Mouse (Mus musculus) limb, embryonic 14.5 days (tissue): ENCODE results near the gene Elane. TPM values are rescaled to one million over a fixed set of nuclear protein-coding genes. Genes with fewer than 3 reads are reported as not detected.

Experiments
- ATAC-seq: fragments of 200-750 bp; cut with Nextera tagmentation; 2 replicates; pipeline ENCODE4 v1.8.0; 2017; ENCODE audit warnings: low read depth, moderate number of reproducible peaks, moderate TSS enrichment; ENCODE audit not compliant: low FRiP score
- DNase-seq: peaks from one replicate; pipeline ENCODE4 v3.0.0-alpha.2; 2015; ENCODE audit warnings: low spot score
- H3K27ac ChIP-seq: fragments of 300-500 bp; sonication (generic); replicated peaks from 2 replicates; pipeline ENCODE4 v1.5.1; 2014; ENCODE audit warnings: low read depth, mild to moderate bottlenecking, low read length, moderate library complexity, mixed read lengths
- H3K27me3 ChIP-seq: fragments of 300-500 bp; sonication (generic); 2 replicates; pipeline ENCODE4 v1.6.1; 2014; ENCODE audit warnings: low read length, mixed read lengths; ENCODE audit not compliant: control insufficient read depth, insufficient read depth
- H3K36me3 ChIP-seq: fragments of 300-500 bp; sonication (generic); 2 replicates; pipeline ENCODE4 v1.6.1; 2014; ENCODE audit warnings: mild to moderate bottlenecking, low read length, moderate library complexity, mixed read lengths; ENCODE audit not compliant: control insufficient read depth, insufficient read depth
- H3K4me1 ChIP-seq: fragments of 300-500 bp; sonication (generic); 2 replicates; pipeline ENCODE4 v1.6.1; 2014; ENCODE audit warnings: antibody characterized with exemption, low read length, mixed read lengths; ENCODE audit not compliant: control insufficient read depth, insufficient read depth
- H3K4me2 ChIP-seq: fragments of 300-500 bp; sonication (generic); replicated peaks from 2 replicates; pipeline ENCODE4 v1.6.1; 2014; ENCODE audit warnings: low read depth, mild to moderate bottlenecking, low read length, moderate library complexity; ENCODE audit not compliant: severe bottlenecking
- H3K4me3 ChIP-seq: fragments of 300-500 bp; sonication (generic); replicated peaks from 2 replicates; pipeline ENCODE4 v1.5.1; 2014; ENCODE audit warnings: low read length
- H3K9ac ChIP-seq: fragments of 300-500 bp; sonication (generic); 2 replicates; pipeline ENCODE4 v1.6.1; 2014; ENCODE audit warnings: mild to moderate bottlenecking, low read depth, low read length, moderate library complexity; ENCODE audit not compliant: severe bottlenecking
- H3K9me3 ChIP-seq: fragments of 300-500 bp; sonication (generic); 2 replicates; pipeline ENCODE4 v1.6.1; 2016; ENCODE audit warnings: low read length; ENCODE audit not compliant: control insufficient read depth
- POLR2A ChIP-seq: fragments of 200-500 bp; IDR thresholded peaks from 2 replicates; pipeline ENCODE4 v1.8.0; 2012; ENCODE audit warnings: inconsistent platforms, mild to moderate bottlenecking, moderate library complexity, borderline replicate concordance; ENCODE audit not compliant: insufficient read depth, insufficient read length; ENCODE audit errors: extremely low read depth
- WGBS: fragments of 180-500 bp; shearing (Covaris S2); extraction: QIAGEN DNeasy Blood & Tissue Kit; methylation state at CpG from one replicate; pipeline ENCODE4 v1.1.7; 2014; 5-methylcytosine and 5-hydroxymethylcytosine counted together
- microRNA-seq: library from miRNA; unstranded; fragments of <30 nt; microRNA quantifications from one replicate; pipeline ENCODE4, GENCODE M21; 2016
- polyA plus RNA-seq, 2 experiments: library from polyadenylated mRNA; depleted of rRNA in 1 of 2; stranded (reverse) in 1 of 2; unstranded in 1 of 2; fragments of >200 nt; fragmentation: Nextera tagmentation in 1 of 2; extraction: Ambion mirVana in 1 of 2; gene quantifications; 2 replicates each; pipeline versions ENCODE4 v1.2.1 to v1.2.3; 2012 to 2014

The Elane gene
- polyA plus RNA-seq, 2 experiments, result 0.35 to 1.2 TPM

DNA sequence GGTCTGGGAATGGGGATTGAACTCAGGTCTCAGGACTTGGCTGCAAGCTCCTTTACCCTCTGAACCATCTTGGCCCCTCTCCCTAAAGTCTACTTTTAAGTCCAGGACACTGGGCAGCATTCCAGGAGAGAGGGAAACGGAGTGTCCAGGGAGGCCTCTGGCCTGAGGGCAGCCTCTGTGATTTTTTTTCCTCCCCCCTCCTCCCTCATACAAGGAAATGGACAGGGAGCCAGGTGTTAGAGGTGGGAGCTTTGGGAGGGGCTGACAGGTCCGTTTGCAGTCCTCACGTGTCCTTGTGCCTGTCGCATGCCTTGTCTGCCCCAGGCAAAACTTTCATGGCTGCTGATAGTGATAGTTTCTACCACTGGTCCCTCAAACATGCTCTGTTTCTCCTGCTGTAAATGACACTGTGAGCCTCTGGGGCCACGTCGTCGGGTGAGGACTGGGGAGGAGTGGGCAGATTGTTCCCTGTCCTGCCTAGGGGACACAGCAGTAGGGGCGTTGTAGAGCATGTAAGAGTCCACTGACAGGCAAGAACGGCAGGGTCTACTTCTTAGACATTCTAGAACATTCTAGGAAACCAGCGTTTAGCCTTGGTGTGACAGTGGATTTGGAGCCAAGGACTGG lies 50.4 kb downstream of the Elane start:
- no peak overlapping the region for H3K4me2 ChIP-seq
- H3K9ac ChIP-seq, result no peak overlapping the region

DNA sequence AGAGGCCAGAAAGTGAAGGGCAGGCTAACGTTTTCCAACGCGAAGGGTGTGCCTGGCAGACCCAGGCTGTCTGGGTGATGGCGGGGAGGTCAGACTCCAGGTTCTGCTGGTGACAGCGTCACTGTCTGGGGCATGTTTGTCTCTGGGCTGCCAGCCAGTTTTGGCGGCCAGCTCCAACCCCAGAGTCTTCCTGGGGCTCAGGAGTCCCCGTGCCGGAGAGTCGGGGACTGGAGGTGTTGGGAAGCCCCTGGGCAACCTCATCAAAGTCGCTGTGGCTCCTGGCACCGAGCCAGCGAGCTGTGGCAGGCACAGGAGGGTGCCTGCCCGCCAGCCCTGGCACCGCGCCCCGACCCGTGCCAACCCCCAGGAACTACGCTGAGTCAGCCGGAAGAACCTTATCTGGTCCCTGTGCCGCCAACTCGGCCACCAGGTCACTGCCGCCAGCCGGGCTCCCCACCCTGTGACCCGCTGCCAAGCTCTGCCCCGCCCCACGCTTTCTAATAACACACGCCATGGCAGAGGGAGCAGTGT lies 50.9 kb downstream of the Elane start:
- H3K36me3 ChIP-seq, result peaks cover 49% of the 10 kb centered on the region
- ATAC-seq (no peak), DNase-seq (no peak)
- no peak for TF ChIP-seq POLR2A
- H3K4me2 ChIP-seq, result no peak overlapping the region
- no peak overlapping the region for H3K4me3 ChIP-seq
- peaks cover 27% of the 10 kb centered on the region for H3K4me1 ChIP-seq
- 0 out of 2 replicates have a peak overlapping the region, but pooled peaks have one; percentile 22 for H3K27ac ChIP-seq
- no peaks in the 10 kb centered on the region for H3K9me3 ChIP-seq
- H3K9ac ChIP-seq, result no peak overlapping the region
- no peaks in the 10 kb centered on the region for H3K27me3 ChIP-seq
- WGBS, result 68% methylated on average over 25 of the region's 27 CpGs

More for the DNA sequence above, 50.4 kb downstream of the Elane start:
- Histone ChIP-seq H3K9me3 (no peaks in the 10 kb centered on the region), H3K27me3 (no peaks in the 10 kb centered on the region), H3K4me3 (no peak overlapping the region), H3K4me1 (peaks cover 30% of the 10 kb centered on the region), H3K27ac (0 out of 2 replicates have a peak overlapping the region, but pooled peaks have one; percentile 22), H3K36me3 (peaks cover 51% of the 10 kb centered on the region)
- ATAC-seq, result no peak
- no peak for DNase-seq
- WGBS, result 60% methylated on average over 10 of the region's 10 CpGs
- TF ChIP-seq POLR2A, result no peak

Small RNA genes lying within 50 kb of the gene (microRNA-seq; reads per million reads assigned to microRNA genes)
- not detected for gene Mir6910

Other genes starting within 250 kb of the Elane start
Only the 30 nearest of the 34 such genes appear.
- 44.6 and 57.4 TPM in 2 replicates for gene Tpgs1, start 216.9 kb upstream of the Elane start, polyA plus RNA-seq (2012; rRNA removed)
- gene Tpgs1, start 216.9 kb upstream of the Elane start, polyA plus RNA-seq (2014; fragmentation: Nextera tagmentation; extraction: Ambion mirVana), result 66.0 and 67.0 TPM in 2 replicates
- gene Cdc34, start 204.1 kb upstream of the Elane start, polyA plus RNA-seq (2012; rRNA removed), result 138 and 156 TPM in 2 replicates
- gene Cdc34, start 204.1 kb upstream of the Elane start, polyA plus RNA-seq (2014; fragmentation: Nextera tagmentation; extraction: Ambion mirVana), result 106 and 110 TPM in 2 replicates
- gene Gzmm, start 197.2 kb upstream of the Elane start, polyA plus RNA-seq (2012; rRNA removed), result 1.1 and 1.4 TPM in 2 replicates
- gene Gzmm, start 197.2 kb upstream of the Elane start, polyA plus RNA-seq (2014; fragmentation: Nextera tagmentation; extraction: Ambion mirVana), result 0.66 and 0.82 TPM in 2 replicates
- gene Bsg, start 181.8 kb upstream of the Elane start, polyA plus RNA-seq (2012; rRNA removed), result 763 and 866 TPM in 2 replicates
- gene Bsg, start 181.8 kb upstream of the Elane start, polyA plus RNA-seq (2014; fragmentation: Nextera tagmentation; extraction: Ambion mirVana), result 805 and 825 TPM in 2 replicates
- 0.70 and 1.3 TPM in 2 replicates for gene Hcn2, start 169.6 kb upstream of the Elane start, polyA plus RNA-seq (2012; rRNA removed)
- gene Hcn2, start 169.6 kb upstream of the Elane start, polyA plus RNA-seq (2014; fragmentation: Nextera tagmentation; extraction: Ambion mirVana), result 0.18 and 0.21 TPM in 2 replicates
- gene Polrmt, start 139.7 kb upstream of the Elane start, polyA plus RNA-seq (2012; rRNA removed), result 64.1 and 75.3 TPM in 2 replicates
- gene Polrmt, start 139.7 kb upstream of the Elane start, polyA plus RNA-seq (2014; fragmentation: Nextera tagmentation; extraction: Ambion mirVana), result 33.4 and 36.6 TPM in 2 replicates
- 0.13 and 0.22 TPM in 2 replicates for gene Fgf22, start 131.2 kb upstream of the Elane start, polyA plus RNA-seq (2012; rRNA removed)
- 0.21 and 0.80 TPM in 2 replicates for gene Fgf22, start 131.2 kb upstream of the Elane start, polyA plus RNA-seq (2014; fragmentation: Nextera tagmentation; extraction: Ambion mirVana)
- 176 and 229 TPM in 2 replicates for gene Rnf126, start 119.3 kb upstream of the Elane start, polyA plus RNA-seq (2012; rRNA removed)
- gene Rnf126, start 119.3 kb upstream of the Elane start, polyA plus RNA-seq (2014; fragmentation: Nextera tagmentation; extraction: Ambion mirVana), result 100 and 103 TPM in 2 replicates
- 11.6 and 14.7 TPM in 2 replicates for gene Fstl3, start 109.0 kb upstream of the Elane start, polyA plus RNA-seq (2012; rRNA removed)
- 9.0 and 9.5 TPM in 2 replicates for gene Fstl3, start 109.0 kb upstream of the Elane start, polyA plus RNA-seq (2014; fragmentation: Nextera tagmentation; extraction: Ambion mirVana)
- 0.04 and 0.06 TPM in 2 replicates for gene Prss57, start 95.3 kb upstream of the Elane start, polyA plus RNA-seq (2012; rRNA removed)
- not detected in 2 replicates for gene Prss57, start 95.3 kb upstream of the Elane start, polyA plus RNA-seq (2014; fragmentation: Nextera tagmentation; extraction: Ambion mirVana)
- 55.8 and 72.7 TPM in 2 replicates for gene Palm, start 92.7 kb upstream of the Elane start, polyA plus RNA-seq (2012; rRNA removed)
- 76.2 and 83.8 TPM in 2 replicates for gene Palm, start 92.7 kb upstream of the Elane start, polyA plus RNA-seq (2014; fragmentation: Nextera tagmentation; extraction: Ambion mirVana)
- gene Misp, start 65.3 kb upstream of the Elane start, polyA plus RNA-seq (2012; rRNA removed), result 0.41 and 0.50 TPM in 2 replicates
- gene Misp, start 65.3 kb upstream of the Elane start, polyA plus RNA-seq (2014; fragmentation: Nextera tagmentation; extraction: Ambion mirVana), result 0.54 and 1.2 TPM in 2 replicates
- 536 and 644 TPM in 2 replicates for gene Ptbp1, start 31.8 kb upstream of the Elane start, polyA plus RNA-seq (2012; rRNA removed)
- gene Ptbp1, start 31.8 kb upstream of the Elane start, polyA plus RNA-seq (2014; fragmentation: Nextera tagmentation; extraction: Ambion mirVana), result 262 and 279 TPM in 2 replicates
- gene Prtn3, start 11.8 kb upstream of the Elane start, polyA plus RNA-seq (2012; rRNA removed), result 10.3 and 17.3 TPM in 2 replicates
- gene Prtn3, start 11.8 kb upstream of the Elane start, polyA plus RNA-seq (2014; fragmentation: Nextera tagmentation; extraction: Ambion mirVana), result 5.9 and 8.2 TPM in 2 replicates
- gene Plppr3, start 11.6 kb upstream of the Elane start, polyA plus RNA-seq (2012; rRNA removed), result 220 and 326 TPM in 2 replicates
- gene Plppr3, start 11.6 kb upstream of the Elane start, polyA plus RNA-seq (2014; fragmentation: Nextera tagmentation; extraction: Ambion mirVana), result 61.5 and 79.7 TPM in 2 replicates
- gene Cfd, start 4.6 kb downstream of the Elane start, polyA plus RNA-seq (2012; rRNA removed), result 1.1 and 2.3 TPM in 2 replicates
- gene Cfd, start 4.6 kb downstream of the Elane start, polyA plus RNA-seq (2014; fragmentation: Nextera tagmentation; extraction: Ambion mirVana), result not detected in 2 replicates
- 54.6 and 73.8 TPM in 2 replicates for gene Med16, start 22.7 kb downstream of the Elane start, polyA plus RNA-seq (2012; rRNA removed)
- 33.4 and 38.3 TPM in 2 replicates for gene Med16, start 22.7 kb downstream of the Elane start, polyA plus RNA-seq (2014; fragmentation: Nextera tagmentation; extraction: Ambion mirVana)
- gene Gm26602, start 24.6 kb downstream of the Elane start, polyA plus RNA-seq (2012; rRNA removed), result not detected in 2 replicates
- gene Gm26602, start 24.6 kb downstream of the Elane start, polyA plus RNA-seq (2014; fragmentation: Nextera tagmentation; extraction: Ambion mirVana), result 6.6 TPM in 1 of 2 replicates, not detected in the other
- 2.5 and 2.8 TPM in 2 replicates for gene Kiss1r, start 30.7 kb downstream of the Elane start, polyA plus RNA-seq (2012; rRNA removed)
- 0.17 and 0.26 TPM in 2 replicates for gene Kiss1r, start 30.7 kb downstream of the Elane start, polyA plus RNA-seq (2014; fragmentation: Nextera tagmentation; extraction: Ambion mirVana)
- 158 and 219 TPM in 2 replicates for gene R3hdm4, start 35.0 kb downstream of the Elane start, polyA plus RNA-seq (2012; rRNA removed)
- gene R3hdm4, start 35.0 kb downstream of the Elane start, polyA plus RNA-seq (2014; fragmentation: Nextera tagmentation; extraction: Ambion mirVana), result 141 and 152 TPM in 2 replicates
- 8.6 and 12.6 TPM in 2 replicates for gene Arid3a, start 40.8 kb downstream of the Elane start, polyA plus RNA-seq (2012; rRNA removed)
- gene Arid3a, start 40.8 kb downstream of the Elane start, polyA plus RNA-seq (2014; fragmentation: Nextera tagmentation; extraction: Ambion mirVana), result 4.8 and 5.0 TPM in 2 replicates
- 58.7 and 78.5 TPM in 2 replicates for gene Wdr18, start 73.9 kb downstream of the Elane start, polyA plus RNA-seq (2012; rRNA removed)
- gene Wdr18, start 73.9 kb downstream of the Elane start, polyA plus RNA-seq (2014; fragmentation: Nextera tagmentation; extraction: Ambion mirVana), result 99.8 and 106 TPM in 2 replicates
- 0.72 and 0.76 TPM in 2 replicates for gene Grin3b, start 84.5 kb downstream of the Elane start, polyA plus RNA-seq (2012; rRNA removed)
- 0.23 and 0.55 TPM in 2 replicates for gene Grin3b, start 84.5 kb downstream of the Elane start, polyA plus RNA-seq (2014; fragmentation: Nextera tagmentation; extraction: Ambion mirVana)
- gene Tmem259, start 98.1 kb downstream of the Elane start, polyA plus RNA-seq (2012; rRNA removed), result 260 and 379 TPM in 2 replicates
- gene Tmem259, start 98.1 kb downstream of the Elane start, polyA plus RNA-seq (2014; fragmentation: Nextera tagmentation; extraction: Ambion mirVana), result 24.5 and 25.2 TPM in 2 replicates
- 133 and 173 TPM in 2 replicates for gene Cnn2, start 102.3 kb downstream of the Elane start, polyA plus RNA-seq (2012; rRNA removed)
- 273 and 290 TPM in 2 replicates for gene Cnn2, start 102.3 kb downstream of the Elane start, polyA plus RNA-seq (2014; fragmentation: Nextera tagmentation; extraction: Ambion mirVana)
- gene Abca7, start 110.2 kb downstream of the Elane start, polyA plus RNA-seq (2012; rRNA removed), result 6.2 and 8.0 TPM in 2 replicates
- 2.2 and 2.4 TPM in 2 replicates for gene Abca7, start 110.2 kb downstream of the Elane start, polyA plus RNA-seq (2014; fragmentation: Nextera tagmentation; extraction: Ambion mirVana)
- 12.8 and 14.4 TPM in 2 replicates for gene Arhgap45, start 130.4 kb downstream of the Elane start, polyA plus RNA-seq (2012; rRNA removed)
- 3.4 and 5.7 TPM in 2 replicates for gene Arhgap45, start 130.4 kb downstream of the Elane start, polyA plus RNA-seq (2014; fragmentation: Nextera tagmentation; extraction: Ambion mirVana)
- gene Polr2e, start 153.5 kb downstream of the Elane start, polyA plus RNA-seq (2012; rRNA removed), result 287 and 350 TPM in 2 replicates
- gene Polr2e, start 153.5 kb downstream of the Elane start, polyA plus RNA-seq (2014; fragmentation: Nextera tagmentation; extraction: Ambion mirVana), result 247 and 248 TPM in 2 replicates
- 372 and 379 TPM in 2 replicates for gene Gpx4, start 160.9 kb downstream of the Elane start, polyA plus RNA-seq (2012; rRNA removed)
- 466 and 493 TPM in 2 replicates for gene Gpx4, start 160.9 kb downstream of the Elane start, polyA plus RNA-seq (2014; fragmentation: Nextera tagmentation; extraction: Ambion mirVana)
- gene Sbno2, start 219.3 kb downstream of the Elane start, polyA plus RNA-seq (2012; rRNA removed), result 24.9 and 29.5 TPM in 2 replicates
- 15.3 and 16.8 TPM in 2 replicates for gene Sbno2, start 219.3 kb downstream of the Elane start, polyA plus RNA-seq (2014; fragmentation: Nextera tagmentation; extraction: Ambion mirVana)